Mouse (Mus musculus): ENCODE measurements around the gene Tmem121. TPM values are rescaled to one million over a fixed set of nuclear protein-coding genes. Genes with fewer than 3 reads are reported as not detected.

Gene Tmem121
- polyA plus RNA-seq, 1 experiment from 2014 or later: 52.2 TPM

GRCm38 (mm10) chr12:113157521-113157920 is 28.2 kb upstream of the Tmem121 start:
- Histone ChIP-seq H3K9me3 (replicated peaks) (no peaks in the 10 kb centered on the region), H3K4me2 (peak overlapping the region; percentile 97)

GRCm38 (mm10) chr12:113157971-113158370 is 27.8 kb upstream of the Tmem121 start:
- H3K4me1 ChIP-seq: peaks cover 26% of the 10 kb centered on the region
- no peaks in the 10 kb centered on the region for H3K9me3 ChIP-seq (replicated peaks)
- whole genome bisulfite sequencing: 94% methylated on average over 8 of the region's 8 CpGs
- peaks cover 7% of the 10 kb centered on the region for H3K27me3 ChIP-seq (replicated peaks)
- H3K9ac ChIP-seq (replicated peaks): no peak overlapping the region
- H3K4me2 ChIP-seq: 0 out of 2 replicates have a peak overlapping the region, but pooled peaks have one; percentile 97
- H3K4me3 ChIP-seq (replicated peaks): no peak overlapping the region
- H3K27ac ChIP-seq (replicated peaks): no peak overlapping the region
- ATAC-seq (ENCODE audit: low FRiP score): no peak
- H3K36me3 ChIP-seq: no peaks in the 10 kb centered on the region

More at GRCm38 (mm10) chr12:113157521-113157920, 28.2 kb upstream of the Tmem121 start:
- no peak overlapping the region for H3K9ac ChIP-seq (replicated peaks)
- peaks cover 9% of the 10 kb centered on the region for H3K27me3 ChIP-seq (replicated peaks)
- no peak overlapping the region for H3K27ac ChIP-seq (replicated peaks)
- ATAC-seq (ENCODE audit: low FRiP score): no peak
- H3K36me3 ChIP-seq: no peaks in the 10 kb centered on the region
- 90% methylated on average over 8 of the region's 8 CpGs for WGBS
- peaks cover 24% of the 10 kb centered on the region for H3K4me1 ChIP-seq
- H3K4me3 ChIP-seq (replicated peaks): peak overlapping the region; percentile 63; the same call in 1 of the 2 replicates

GRCm38 (mm10) chr12:113163561-113164006 is 22.1 kb upstream of the Tmem121 start:
- Histone ChIP-seq H3K4me2 (no peak overlapping the region), H3K27me3 (replicated peaks) (no peaks in the 10 kb centered on the region), H3K4me1 (0 out of 2 replicates have a peak, but pooled peaks cover 4% of the 10 kb centered on the region), H3K4me3 (replicated peaks) (no peak overlapping the region), H3K9ac (replicated peaks) (peak overlapping the region; percentile 17; the same call in 1 of the 2 replicates), H3K9me3 (replicated peaks) (no peaks in the 10 kb centered on the region), H3K27ac (replicated peaks) (peak overlapping the region; percentile 81), H3K36me3 (no peaks in the 10 kb centered on the region)
- 62% methylated on average over 11 of the region's 11 CpGs for WGBS
- peak; percentile 68; the same call in 1 of the 2 replicates for ATAC-seq (ENCODE audit: low FRiP score)

- Histone ChIP-seq H3K27me3 (replicated peaks) (no peaks in the 10 kb centered on the region), H3K4me3 (replicated peaks) (no peak overlapping the region), H3K36me3 (no peaks in the 10 kb centered on the region), H3K9ac (replicated peaks) (no peak overlapping the region), H3K27ac (replicated peaks) (no peak overlapping the region), H3K9me3 (replicated peaks) (no peaks in the 10 kb centered on the region), H3K4me1 (0 out of 2 replicates have a peak, but pooled peaks cover 2% of the 10 kb centered on the region), H3K4me2 (no peak overlapping the region)
- 83% methylated on average over 9 of the region's 9 CpGs for WGBS
- ATAC-seq (ENCODE audit: low FRiP score): no peak
These were observed 17.6 kb upstream of the Tmem121 start for GRCm38 (mm10) chr12:113168031-113168536.

- Histone ChIP-seq H3K4me2 (no peak overlapping the region), H3K9me3 (replicated peaks) (no peaks in the 10 kb centered on the region), H3K36me3 (no peaks in the 10 kb centered on the region), H3K9ac (replicated peaks) (no peak overlapping the region), H3K27ac (replicated peaks) (no peak overlapping the region), H3K4me1 (no peaks in the 10 kb centered on the region), H3K4me3 (replicated peaks) (no peak overlapping the region), H3K27me3 (replicated peaks) (no peaks in the 10 kb centered on the region)
- 91% methylated on average over 18 of the region's 18 CpGs for WGBS
- no peak for ATAC-seq (ENCODE audit: low FRiP score)
These were observed 8.6 kb upstream of the Tmem121 start for GRCm38 (mm10) chr12:113176960-113177725.

GRCm38 (mm10) chr12:113181020-113181419 is 4.7 kb upstream of the Tmem121 start:
- Histone ChIP-seq H3K4me3 (replicated peaks) (no peak overlapping the region), H3K4me1 (peaks cover 7% of the 10 kb centered on the region), H3K27ac (replicated peaks) (no peak overlapping the region), H3K4me2 (no peak overlapping the region), H3K36me3 (no peaks in the 10 kb centered on the region), H3K27me3 (replicated peaks) (no peaks in the 10 kb centered on the region), H3K9ac (replicated peaks) (no peak overlapping the region), H3K9me3 (replicated peaks) (no peaks in the 10 kb centered on the region)
- WGBS: 77% methylated on average over 4 of the region's 4 CpGs
- ATAC-seq (ENCODE audit: low FRiP score): no peak

GRCm38 (mm10) chr12:113184945-113185344 is 785 bp upstream of the Tmem121 start:
- Histone ChIP-seq H3K9me3 (replicated peaks) (no peaks in the 10 kb centered on the region), H3K4me2 (peak overlapping the region; percentile 78), H3K27me3 (replicated peaks) (no peaks in the 10 kb centered on the region), H3K4me1 (peaks cover 34% of the 10 kb centered on the region), H3K9ac (replicated peaks) (no peak overlapping the region), H3K27ac (replicated peaks) (no peak overlapping the region), H3K4me3 (replicated peaks) (peak overlapping the region; percentile 78; the same call in 1 of the 2 replicates), H3K36me3 (peaks cover 19% of the 10 kb centered on the region)
- 67% methylated on average over 5 of the region's 5 CpGs for WGBS
- no peak for ATAC-seq (ENCODE audit: low FRiP score)

- peak; percentile 6 for ATAC-seq (ENCODE audit: low FRiP score)
- peak overlapping the region; percentile 78 for H3K4me2 ChIP-seq
- H3K27ac ChIP-seq (replicated peaks): peak overlapping the region; percentile 74
- 31% methylated on average over 12 of the region's 12 CpGs for WGBS
- peaks cover 34% of the 10 kb centered on the region for H3K36me3 ChIP-seq
- H3K9ac ChIP-seq (replicated peaks): peak overlapping the region; percentile 86
- H3K4me3 ChIP-seq (replicated peaks): peak overlapping the region; percentile 78
- H3K27me3 ChIP-seq (replicated peaks): no peaks in the 10 kb centered on the region
- H3K4me1 ChIP-seq: peaks cover 34% of the 10 kb centered on the region
- H3K9me3 ChIP-seq (replicated peaks): no peaks in the 10 kb centered on the region
These were observed 738 bp downstream of the Tmem121 start for GRCm38 (mm10) chr12:113186326-113187010.

- no peak overlapping the region for H3K27ac ChIP-seq (replicated peaks)
- H3K9ac ChIP-seq (replicated peaks): peak overlapping the region; percentile 86
- ATAC-seq (ENCODE audit: low FRiP score): no peak; the same call in 1 of the 2 replicates
- no peaks in the 10 kb centered on the region for H3K27me3 ChIP-seq (replicated peaks)
- H3K4me3 ChIP-seq (replicated peaks): peak overlapping the region; percentile 78
- H3K36me3 ChIP-seq: peaks cover 38% of the 10 kb centered on the region
- peak overlapping the region; percentile 78 for H3K4me2 ChIP-seq
- 57% methylated on average over 4 of the region's 4 CpGs for WGBS
- H3K4me1 ChIP-seq: peaks cover 34% of the 10 kb centered on the region
- H3K9me3 ChIP-seq (replicated peaks): no peaks in the 10 kb centered on the region
These were observed 1.3 kb downstream of the Tmem121 start for GRCm38 (mm10) chr12:113187011-113187375.

GRCm38 (mm10) chr12:113187584-113188295 is 2.0 kb downstream of the Tmem121 start:
- ATAC-seq (ENCODE audit: low FRiP score): peak; percentile 49
- 5% methylated on average over 56 of the region's 56 CpGs for WGBS

More at GRCm38 (mm10) chr12:113187584-113188295, 2.0 kb downstream of the Tmem121 start:
- H3K27me3 ChIP-seq (replicated peaks): no peaks in the 10 kb centered on the region
- peaks cover 44% of the 10 kb centered on the region for H3K36me3 ChIP-seq
- peak overlapping the region; percentile 86 for H3K9ac ChIP-seq (replicated peaks)
- no peaks in the 10 kb centered on the region for H3K9me3 ChIP-seq (replicated peaks)
- H3K27ac ChIP-seq (replicated peaks): 0 out of 2 replicates have a peak overlapping the region, but pooled peaks have one; percentile 4
- H3K4me1 ChIP-seq: peaks cover 34% of the 10 kb centered on the region
- peak overlapping the region; percentile 78 for H3K4me3 ChIP-seq (replicated peaks)
- peak overlapping the region; percentile 78 for H3K4me2 ChIP-seq
